Comparison of ENCODE assay signal across 26 mouse cellular contexts in the genomic region with DNA sequence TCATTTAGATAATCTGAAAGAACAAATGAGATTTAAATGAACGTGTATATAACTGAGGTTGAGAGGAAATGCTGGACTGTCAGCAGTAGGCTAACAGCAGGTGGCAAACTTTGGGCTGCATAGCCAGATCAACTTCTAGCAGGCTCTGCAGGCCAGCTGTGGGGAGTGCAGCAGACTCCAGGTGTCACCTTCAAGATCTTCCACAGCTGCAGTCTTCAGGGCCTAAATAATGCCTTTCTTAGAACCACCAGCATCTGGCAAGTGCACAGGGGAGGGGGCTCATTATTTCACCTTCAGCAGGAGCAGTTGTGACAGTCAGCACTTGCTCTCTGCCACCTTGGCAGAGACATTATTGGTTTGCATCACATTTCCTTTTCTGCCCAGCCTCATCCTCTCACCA.
A peak's percentile ranks its signal among the peaks of the same experiment; 100 is the strongest.
DNase-seq lines count a peak whose midpoint lies in the region; ATAC-seq lines count a peak whose summit lies in the region.
"Had no signal": no experiment of that assay in that cellular context is flagged by ENCODE, and none has a peak within 500 bp of the region (broad histone marks: within the 10 kb centered on the region; RNA-seq: fewer than 3 reads in every experiment).

No protein-coding gene starts in this region.

- H3K4me3 ChIP-seq in limb, embryonic 11.5 days (ENCODE audit: low read depth, low read length): no peak overlapping the region
- H3K4me3 ChIP-seq in limb, embryonic 10.5 days: no peak overlapping the region
- no peak overlapping the region for H3K4me3 ChIP-seq in limb, embryonic 12.5 days (replicated peaks)
- H3K4me3 ChIP-seq: embryonic facial prominence, embryonic 10.5 days; embryonic facial prominence, embryonic 13.5 days; erythroblast, embryonic 14.5 days; forebrain, embryonic 12.5 days; heart, embryonic 12.5 days; heart, embryonic 15.5 days; hindbrain, embryonic 10.5 days; hindbrain, embryonic 13.5 days; intestine, embryonic 15.5 days had no signal

- no peaks in the 10 kb centered on the region for H3K36me3 ChIP-seq in limb, embryonic 11.5 days (ENCODE audit: control insufficient read depth, insufficient read depth, low read length)
- no peaks in the 10 kb centered on the region for H3K36me3 ChIP-seq in limb, embryonic 10.5 days
- H3K36me3 ChIP-seq in limb, embryonic 12.5 days: no peaks in the 10 kb centered on the region
- H3K36me3 ChIP-seq: embryonic facial prominence, embryonic 10.5 days; embryonic facial prominence, embryonic 13.5 days; forebrain, embryonic 12.5 days; heart, embryonic 12.5 days; heart, embryonic 15.5 days; hindbrain, embryonic 10.5 days; hindbrain, embryonic 13.5 days; intestine, embryonic 15.5 days had no signal

- no peak overlapping the region for H3K27ac ChIP-seq in limb, embryonic 11.5 days (replicated peaks; ENCODE audit: low read depth, low read length)
- H3K27ac ChIP-seq in limb, embryonic 10.5 days: no peak overlapping the region
- no peak overlapping the region for H3K27ac ChIP-seq in limb, embryonic 12.5 days
- H3K27ac ChIP-seq: embryonic facial prominence, embryonic 10.5 days; embryonic facial prominence, embryonic 13.5 days; forebrain, embryonic 12.5 days; heart, embryonic 15.5 days; hindbrain, embryonic 10.5 days; hindbrain, embryonic 13.5 days; intestine, embryonic 15.5 days had no signal

- peak; percentile 84 for ATAC-seq in limb, embryonic 11.5 days (ENCODE audit: insufficient number of reproducible peaks, low FRiP score, low TSS enrichment, low read depth)
- peak; percentile 59; the same call in 1 of the 2 replicates for ATAC-seq in limb, embryonic 12.5 days (ENCODE audit: insufficient number of reproducible peaks, insufficient read depth, low FRiP score, low TSS enrichment, low read depth)
- ATAC-seq: forebrain, embryonic 16.5 days; hindbrain, embryonic 16.5 days; intestine, embryonic 15.5 days had no signal

- peak; percentile 13 for DNase-seq in embryo, embryonic 10.5 days (ENCODE audit: low spot score)
- no peak for DNase-seq in embryo, embryonic 9.5 days (ENCODE audit: extremely low spot score)
- peak; percentile 36 for DNase-seq in limb, embryonic 11.5 days (ENCODE audit: low spot score)
- DNase-seq in limb, embryonic 10.5 days (ENCODE audit: low spot score): no peak
- no peak for DNase-seq in gastrocnemius, adult 18-20 months (ENCODE audit: low spot score)
- DNase-seq: adrenal gland, postnatal 14 days; cerebellum, adult 11 months; cerebellum, adult 2 months; cerebellum, adult 9-11 months; cerebellum, postnatal 25 days; gastrocnemius, postnatal 25 days; heart, adult 18-20 months; heart, postnatal 10 days; heart, postnatal 36 days had no signal

- H3K27me3 ChIP-seq in limb, embryonic 11.5 days (ENCODE audit: control insufficient read depth, insufficient read depth, low read length): no peaks in the 10 kb centered on the region
- no peaks in the 10 kb centered on the region for H3K27me3 ChIP-seq in limb, embryonic 10.5 days (ENCODE audit: low read depth, poor library complexity, severe bottlenecking)
- no peaks in the 10 kb centered on the region for H3K27me3 ChIP-seq in limb, embryonic 12.5 days
- H3K27me3 ChIP-seq: embryonic facial prominence, embryonic 13.5 days; forebrain, embryonic 12.5 days; heart, embryonic 12.5 days; heart, embryonic 15.5 days; hindbrain, embryonic 13.5 days; intestine, embryonic 15.5 days had no signal

- no peak overlapping the region for H3K4me2 ChIP-seq in limb, embryonic 11.5 days (ENCODE audit: low read depth, severe bottlenecking)
- H3K4me2 ChIP-seq in limb, embryonic 12.5 days: no peak overlapping the region
- H3K4me2 ChIP-seq: embryonic facial prominence, embryonic 13.5 days; forebrain, embryonic 12.5 days; heart, embryonic 12.5 days; heart, embryonic 15.5 days; hindbrain, embryonic 13.5 days; intestine, embryonic 15.5 days had no signal

- H3K9ac ChIP-seq in limb, embryonic 11.5 days (ENCODE audit: low read length): no peak overlapping the region
- no peak overlapping the region for H3K9ac ChIP-seq in limb, embryonic 12.5 days (replicated peaks)
- H3K9ac ChIP-seq: embryonic facial prominence, embryonic 13.5 days; forebrain, embryonic 12.5 days; heart, embryonic 12.5 days; heart, embryonic 15.5 days; hindbrain, embryonic 13.5 days; intestine, embryonic 15.5 days had no signal

- H3K4me1 ChIP-seq in limb, embryonic 11.5 days (ENCODE audit: control insufficient read depth, insufficient read depth, low read length): no peaks in the 10 kb centered on the region
- no peaks in the 10 kb centered on the region for H3K4me1 ChIP-seq in limb, embryonic 10.5 days
- no peaks in the 10 kb centered on the region for H3K4me1 ChIP-seq in limb, embryonic 12.5 days (replicated peaks)
- H3K4me1 ChIP-seq: embryonic facial prominence, embryonic 10.5 days; embryonic facial prominence, embryonic 13.5 days; forebrain, embryonic 12.5 days; heart, embryonic 12.5 days; heart, embryonic 15.5 days; hindbrain, embryonic 10.5 days; hindbrain, embryonic 13.5 days; intestine, embryonic 15.5 days had no signal

- WGBS in limb, embryonic 11.5 days: 21% methylated on average over 1 of the region's 1 CpGs
- WGBS in limb, embryonic 10.5 days: 35% methylated on average over 1 of the region's 1 CpGs
- 9% methylated on average over 1 of the region's 1 CpGs for WGBS in limb, embryonic 12.5 days

- H3K9me3 ChIP-seq in limb, embryonic 11.5 days (ENCODE audit: control insufficient read depth, low read length): no peaks in the 10 kb centered on the region
- H3K9me3 ChIP-seq in limb, embryonic 10.5 days (replicated peaks): no peaks in the 10 kb centered on the region
- no peaks in the 10 kb centered on the region for H3K9me3 ChIP-seq in limb, embryonic 12.5 days
- H3K9me3 ChIP-seq: embryonic facial prominence, embryonic 10.5 days; embryonic facial prominence, embryonic 13.5 days; forebrain, embryonic 12.5 days; heart, embryonic 12.5 days; heart, embryonic 15.5 days; hindbrain, embryonic 10.5 days; hindbrain, embryonic 13.5 days; intestine, embryonic 15.5 days had no signal

Comparison
In these comparisons a context has a peak if more than half of its experiments do, and no peak if none do; other contexts are left out.
1. DNase-seq: peak in embryo, embryonic 10.5 days (single experiment) and limb, embryonic 11.5 days (single experiment); none in embryo, embryonic 9.5 days (single experiment), limb, embryonic 10.5 days (single experiment) and gastrocnemius, adult 18-20 months (single experiment).